Mouse (Mus musculus) yolk sac, embryonic 10.5 days (tissue): Measurements from ENCODE around the gene Fam173b.

ENCODE experiments used
- DNase-seq: peaks from one replicate; pipeline ENCODE4 v3.0.0-alpha.2; 2017; ENCODE audit warnings: low spot score

Fam173b gene

GRCm38 (mm10) chr15:31636091-31636595, 34.5 kb downstream of the Fam173b start:
- DNase-seq: no peak

GRCm38 (mm10) chr15:31647225-31647624, 45.6 kb downstream of the Fam173b start:
- no peak for DNase-seq

- DNase-seq: no peak
Measured at GRCm38 (mm10) chr15:31647851-31648569, 46.4 kb downstream of the Fam173b start.

- no peak for DNase-seq
Measured at GRCm38 (mm10) chr15:31649691-31650090, 48.0 kb downstream of the Fam173b start.

- no peak for DNase-seq
Measured at GRCm38 (mm10) chr15:31650821-31651220, 49.2 kb downstream of the Fam173b start.

GRCm38 (mm10) chr15:31660133-31660795, 58.6 kb downstream of the Fam173b start:
- no peak for DNase-seq

- DNase-seq: no peak
Measured at GRCm38 (mm10) chr15:31660844-31661243, 59.2 kb downstream of the Fam173b start.

- DNase-seq: no peak
Measured at GRCm38 (mm10) chr15:31661802-31662201, 60.1 kb downstream of the Fam173b start.

- DNase-seq: no peak
Measured at GRCm38 (mm10) chr15:31663074-31663473, 61.4 kb downstream of the Fam173b start.
